Mouse (Mus musculus) embryonic facial prominence, embryonic 11.5 days (tissue): ENCODE results near the gene Ppcs. TPM values are rescaled to one million over a fixed set of nuclear protein-coding genes. Genes with fewer than 3 reads are reported as not detected.

Source experiments
- ATAC-seq: fragments of 200-750 bp; cut with Nextera tagmentation; replicated peaks from 2 replicates; pipeline ENCODE4 v1.8.0; 2017; ENCODE audit warnings: low read depth; ENCODE audit not compliant: insufficient number of reproducible peaks, low FRiP score, low TSS enrichment
- DNase-seq: peaks from one replicate; pipeline ENCODE4 v3.0.0-alpha.2; 2015; ENCODE audit warnings: low spot score
- H3K27ac ChIP-seq: fragments of 300-500 bp; sonication (generic); replicated peaks from 2 replicates; pipeline ENCODE4 v1.5.1; 2014; ENCODE audit warnings: mild to moderate bottlenecking, low read depth, low read length, control low read depth
- H3K27me3 ChIP-seq: fragments of 300-500 bp; sonication (generic); 2 replicates; pipeline ENCODE4 v1.6.1; 2014; ENCODE audit warnings: mild to moderate bottlenecking, low read length, moderate library complexity, mixed read lengths; ENCODE audit not compliant: control insufficient read depth, insufficient read depth
- H3K36me3 ChIP-seq: fragments of 300-500 bp; sonication (generic); replicated peaks from 2 replicates; pipeline ENCODE4 v1.6.1; 2014; ENCODE audit warnings: low read depth, mild to moderate bottlenecking, low read length, moderate library complexity, mixed read lengths; ENCODE audit not compliant: control insufficient read depth, insufficient read depth
- H3K4me1 ChIP-seq: fragments of 300-500 bp; sonication (generic); 2 replicates; pipeline ENCODE4 v1.6.1; 2014; ENCODE audit warnings: low read length, mixed read lengths; ENCODE audit not compliant: control insufficient read depth, insufficient read depth
- H3K4me2 ChIP-seq: fragments of 300-500 bp; sonication (generic); 2 replicates; pipeline ENCODE4 v1.6.1; 2014; ENCODE audit warnings: low read depth, mild to moderate bottlenecking, control low read depth, low read length, moderate library complexity
- H3K4me3 ChIP-seq: fragments of 300-500 bp; sonication (generic); 2 replicates; pipeline ENCODE4 v1.5.1; 2014; ENCODE audit warnings: low read depth, low read length, control low read depth
- H3K9ac ChIP-seq: fragments of 300-500 bp; sonication (generic); replicated peaks from 2 replicates; pipeline ENCODE4 v1.6.1; 2014; ENCODE audit warnings: mild to moderate bottlenecking, control low read depth, low read length
- H3K9me3 ChIP-seq: fragments of 300-500 bp; sonication (generic); replicated peaks from 2 replicates; pipeline ENCODE4 v1.6.1; 2016; ENCODE audit warnings: mild to moderate bottlenecking, low read length, inconsistent platforms, mixed read lengths; ENCODE audit not compliant: control insufficient read depth
- WGBS: fragments of 180-500 bp; shearing (Covaris S2); extraction: QIAGEN DNeasy Blood & Tissue Kit; methylation state at CpG from one replicate; pipeline ENCODE4 v1.1.7; 2014; 5-methylcytosine and 5-hydroxymethylcytosine counted together
- polyA plus RNA-seq: library from polyadenylated mRNA; unstranded; fragments of >200 nt; fragmentation: Nextera tagmentation; extraction: Ambion mirVana; gene quantifications from 2 replicates; pipeline ENCODE4 v1.2.1, GENCODE M21; 2014

Ppcs gene
- polyA plus RNA-seq, 1 experiment from 2014 or later, result 34.3 TPM

- ATAC-seq (no peak), DNase-seq (no peak)
- H3K4me1 ChIP-seq, result no peaks in the 10 kb centered on the region
- no peaks in the 10 kb centered on the region for H3K36me3 ChIP-seq
- H3K9me3 ChIP-seq, result no peaks in the 10 kb centered on the region
- no peaks in the 10 kb centered on the region for H3K27me3 ChIP-seq
- no peak overlapping the region for H3K9ac ChIP-seq
- 65% methylated on average over 3 of the region's 3 CpGs for WGBS
- H3K4me2 ChIP-seq, result no peak overlapping the region
- no peak overlapping the region for H3K27ac ChIP-seq
- H3K4me3 ChIP-seq, result no peak overlapping the region
These were observed 33.0 kb downstream of the Ppcs start for GRCm38 (mm10) chr4:119389184-119389583.

GRCm38 (mm10) chr4:119381471-119382190, 40.6 kb downstream of the Ppcs start:
- whole genome bisulfite sequencing, result 78% methylated on average over 7 of the region's 7 CpGs
- H3K9me3 ChIP-seq, result no peaks in the 10 kb centered on the region
- no peak overlapping the region for H3K4me3 ChIP-seq
- no peak overlapping the region for H3K9ac ChIP-seq
- H3K27me3 ChIP-seq, result no peaks in the 10 kb centered on the region
- DNase-seq (no peak), ATAC-seq (no peak)
- H3K27ac ChIP-seq, result no peak overlapping the region
- no peaks in the 10 kb centered on the region for H3K36me3 ChIP-seq
- no peak overlapping the region for H3K4me2 ChIP-seq
- no peaks in the 10 kb centered on the region for H3K4me1 ChIP-seq

GRCm38 (mm10) chr4:119369460-119369859, 52.8 kb downstream of the Ppcs start:
- H3K9me3 ChIP-seq, result no peaks in the 10 kb centered on the region
- no peaks in the 10 kb centered on the region for H3K27me3 ChIP-seq
- no peaks in the 10 kb centered on the region for H3K36me3 ChIP-seq
- DNase-seq (no peak), ATAC-seq (no peak)
- 86% methylated on average over 6 of the region's 6 CpGs for WGBS
- H3K9ac ChIP-seq, result no peak overlapping the region
- no peaks in the 10 kb centered on the region for H3K4me1 ChIP-seq
- no peak overlapping the region for H3K27ac ChIP-seq
- H3K4me3 ChIP-seq, result no peak overlapping the region
- H3K4me2 ChIP-seq, result no peak overlapping the region

Other genes with a start within 250 kb of the Ppcs start
- 6.9 and 8.2 TPM in 2 replicates for gene Zfp691, start 248.2 kb downstream of the Ppcs start, polyA plus RNA-seq
- gene Ermap, start 232.4 kb downstream of the Ppcs start, polyA plus RNA-seq, result 7.0 and 8.7 TPM in 2 replicates
- gene Svbp, start 227.1 kb downstream of the Ppcs start, polyA plus RNA-seq, result 174 and 184 TPM in 2 replicates
- gene Tmem269, start 204.2 kb downstream of the Ppcs start, polyA plus RNA-seq, result not detected in 2 replicates
- gene AU022252, start 189.7 kb downstream of the Ppcs start, polyA plus RNA-seq, result 35.1 and 39.9 TPM in 2 replicates
- 20.0 and 22.8 TPM in 2 replicates for gene P3h1, start 189.5 kb downstream of the Ppcs start, polyA plus RNA-seq
- gene Cldn19, start 167.0 kb downstream of the Ppcs start, polyA plus RNA-seq, result not detected in 2 replicates
- 1,287 and 1,398 TPM in 2 replicates for gene Ybx1, start 127.8 kb downstream of the Ppcs start, polyA plus RNA-seq
- 153 and 157 TPM in 2 replicates for gene Ppih, start 101.9 kb downstream of the Ppcs start, polyA plus RNA-seq
- 6.7 and 7.7 TPM in 2 replicates for gene Ccdc30, start 6.9 kb downstream of the Ppcs start, polyA plus RNA-seq
- not detected in 2 replicates for gene Zmynd12, start 394 bp upstream of the Ppcs start, polyA plus RNA-seq
- 2.2 and 2.7 TPM in 2 replicates for gene Rimkla, start 70.2 kb upstream of the Ppcs start, polyA plus RNA-seq
- 25.7 and 30.9 TPM in 2 replicates for gene Foxj3, start 114.6 kb upstream of the Ppcs start, polyA plus RNA-seq
- 3.0 and 3.1 TPM in 2 replicates for gene Frg2f1, start 117.1 kb upstream of the Ppcs start, polyA plus RNA-seq
- gene Guca2a, start 215.3 kb upstream of the Ppcs start, polyA plus RNA-seq, result not detected in 2 replicates
- gene Guca2b, start 236.5 kb upstream of the Ppcs start, polyA plus RNA-seq, result not detected in 2 replicates